Mouse (Mus musculus) heart, postnatal 0 days (tissue): ENCODE measurements around the gene Psme4.

Source experiments
- CTCF ChIP-seq: IDR thresholded peaks from 2 replicates; pipeline ENCODE4 v1.5.1; 2016; ENCODE audit warnings: antibody characterized with exemption, control low read depth, low read depth
- EP300 ChIP-seq: IDR thresholded peaks from 2 replicates; pipeline ENCODE4 v1.6.1; 2016; ENCODE audit warnings: antibody characterized with exemption, low read depth

DNA sequence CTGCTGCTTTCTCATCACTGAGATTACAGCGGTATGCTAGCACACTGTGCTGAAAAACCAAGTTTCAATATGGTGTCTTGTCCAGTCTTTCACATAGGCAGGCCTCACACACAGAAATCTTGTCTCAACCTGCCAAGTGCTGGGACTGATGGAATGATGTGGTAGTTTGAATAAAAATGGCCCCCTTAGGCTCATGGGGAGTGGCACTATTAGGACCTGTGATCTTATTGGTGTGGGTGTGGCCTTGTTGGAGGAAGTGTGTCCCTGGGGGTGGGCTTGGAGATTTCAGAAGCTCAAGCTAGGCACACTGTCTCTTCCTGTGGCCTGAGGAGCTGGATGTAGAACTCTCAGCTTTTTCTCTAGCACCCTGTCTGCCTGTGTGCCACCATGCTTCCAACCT lies 124.7 kb downstream of the Psme4 start:
- TF ChIP-seq CTCF (no peak), EP300 (no peak)
